Mouse (Mus musculus) cerebellum, postnatal 36 days (tissue): Measurements from ENCODE around the gene Rpl13a.
A peak's percentile ranks its signal among the peaks of the same experiment; 100 is the strongest.
"Not testable (repeated sequence)": the region's sequence is repeated elsewhere in the genome, so short reads cannot be mapped to it uniquely, and the experiment has no call there.

Experiments
- DNase-seq, 2 experiments: peaks; one replicate each; pipeline ENCODE4 v3.0.0; 2021 to 2022; ENCODE audit warnings: mixed read lengths in 2 of 2

Rpl13a gene

GRCm38 (mm10) chr7:45128624-45129246 is at the start of gene Rpl13a:
Gene Rpl13a, minus strand, starts transcription at chr7:45128761.
- peak; percentile 98 to 99 for DNase-seq

GRCm38 (mm10) chr7:45176356-45176755 is 47.8 kb upstream of the Rpl13a start:
- peak in 1 of 2 experiments; percentile 34 for DNase-seq

- no peak for DNase-seq
Observed at GRCm38 (mm10) chr7:45175929-45176328, 47.4 kb upstream of the Rpl13a start.

- no peak for DNase-seq
Observed at GRCm38 (mm10) chr7:45175398-45175797, 46.8 kb upstream of the Rpl13a start.

GRCm38 (mm10) chr7:45174567-45175280 is 46.2 kb upstream of the Rpl13a start:
- no peak for DNase-seq

- not testable (repeated sequence) for DNase-seq
Observed at GRCm38 (mm10) chr7:45173772-45174171, 45.2 kb upstream of the Rpl13a start.

GRCm38 (mm10) chr7:45172974-45173373 is 44.4 kb upstream of the Rpl13a start:
- peak; percentile 51 to 58 for DNase-seq

GRCm38 (mm10) chr7:45169495-45169894 is 40.9 kb upstream of the Rpl13a start:
- DNase-seq = peak; percentile 73 to 76

- peak; percentile 62 to 64 for DNase-seq
Observed at GRCm38 (mm10) chr7:45168656-45169055, 40.1 kb upstream of the Rpl13a start.

GRCm38 (mm10) chr7:45167761-45168445 is 39.3 kb upstream of the Rpl13a start:
- DNase-seq = peak; percentile 76 to 79

GRCm38 (mm10) chr7:45166950-45167401 is 38.4 kb upstream of the Rpl13a start:
- peak; percentile 59 to 71 for DNase-seq

GRCm38 (mm10) chr7:45165701-45166100 is 37.1 kb upstream of the Rpl13a start:
- DNase-seq = peak in 1 of 2 experiments; percentile 22

GRCm38 (mm10) chr7:45164833-45165232 is 36.3 kb upstream of the Rpl13a start:
- DNase-seq = peak; percentile 66 to 74

- peak; percentile 79 to 85 for DNase-seq
Observed at GRCm38 (mm10) chr7:45163735-45164490, 35.4 kb upstream of the Rpl13a start, which contains the start of gene Slc17a7. Gene Slc17a7, plus strand, starts transcription at chr7:45163949.

GRCm38 (mm10) chr7:45162996-45163615 is 34.5 kb upstream of the Rpl13a start:
- DNase-seq = no peak

- no peak for DNase-seq
Observed at GRCm38 (mm10) chr7:45162551-45162950, 34.0 kb upstream of the Rpl13a start.

GRCm38 (mm10) chr7:45161612-45162473 is 33.3 kb upstream of the Rpl13a start:
- DNase-seq = peak; percentile 98 to 99

GRCm38 (mm10) chr7:45160866-45161265 is 32.3 kb upstream of the Rpl13a start:
- DNase-seq = no peak

GRCm38 (mm10) chr7:45160316-45160800 is 31.8 kb upstream of the Rpl13a start:
- DNase-seq = no peak

GRCm38 (mm10) chr7:45158991-45159390 is 30.4 kb upstream of the Rpl13a start:
- DNase-seq = no peak

GRCm38 (mm10) chr7:45157459-45157858 is 28.9 kb upstream of the Rpl13a start:
- no peak for DNase-seq
